Mouse (Mus musculus): ENCODE results near the gene Camk2b.

GRCm38 (mm10) chr11:6029790-6030189, 36.4 kb downstream of the Camk2b start:
- TF ChIP-seq CTCF (IDR thresholded peaks at IDR 0.05; ENCODE audit: low read depth), result no peak
- TF ChIP-seq EP300 (IDR thresholded peaks at IDR 0.05; ENCODE audit: low read depth), result no peak
